Mouse (Mus musculus) small intestine, adult 10 weeks (tissue): ENCODE measurements around the gene Krt83. TPM values are rescaled to one million over a fixed set of nuclear protein-coding genes. Genes with fewer than 3 reads are reported as not detected.

Experiments used
- polyA plus RNA-seq: library from polyadenylated mRNA; stranded (reverse); fragments of 350-450 nt; fragmentation: Illumina TruSeq; extraction: RNeasy Lipid Tissue Mini Kit (QIAGEN cat#74804); gene quantifications from one replicate; pipeline ENCODE4 v1.2.3, GENCODE M21; 2014; ENCODE audit warnings: low replicate concordance

Gene Krt83
- polyA plus RNA-seq: not detected

GRCm38 (mm10) chr15:101491431-101491830 is at the start of gene Krt83:
TSS of gene Krt83 (minus strand) at chr15:101491512.

DNA sequence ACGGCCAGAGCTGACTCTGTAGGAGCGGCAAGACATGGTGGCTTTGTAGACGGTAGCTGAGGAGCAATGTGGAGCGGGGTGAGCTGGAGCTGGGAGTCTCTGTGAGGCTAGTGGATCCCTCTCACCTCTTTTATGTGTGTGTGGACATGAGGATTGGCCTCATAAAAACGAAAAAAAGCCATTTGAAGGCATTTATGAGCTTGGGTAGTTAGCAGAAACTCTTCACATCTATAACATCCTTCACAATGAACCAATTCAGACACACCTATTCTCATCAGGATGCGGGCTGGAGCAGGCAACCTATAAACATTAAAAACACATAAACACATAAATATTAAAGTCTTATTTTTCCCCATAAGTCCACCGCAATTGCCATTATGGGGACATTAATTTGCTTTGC is 41.4 kb upstream of the Krt83 start, which contains the start of gene Krt84:
Krt84 (minus strand) TSS at position 101 of the 400 bp plus-strand sequence.

GRCm38 (mm10) chr15:101517161-101517560 is 25.8 kb upstream of the Krt83 start, which contains the start of gene Gm49425:
TSS of gene Gm49425 (minus strand) at chr15:101517261.

DNA sequence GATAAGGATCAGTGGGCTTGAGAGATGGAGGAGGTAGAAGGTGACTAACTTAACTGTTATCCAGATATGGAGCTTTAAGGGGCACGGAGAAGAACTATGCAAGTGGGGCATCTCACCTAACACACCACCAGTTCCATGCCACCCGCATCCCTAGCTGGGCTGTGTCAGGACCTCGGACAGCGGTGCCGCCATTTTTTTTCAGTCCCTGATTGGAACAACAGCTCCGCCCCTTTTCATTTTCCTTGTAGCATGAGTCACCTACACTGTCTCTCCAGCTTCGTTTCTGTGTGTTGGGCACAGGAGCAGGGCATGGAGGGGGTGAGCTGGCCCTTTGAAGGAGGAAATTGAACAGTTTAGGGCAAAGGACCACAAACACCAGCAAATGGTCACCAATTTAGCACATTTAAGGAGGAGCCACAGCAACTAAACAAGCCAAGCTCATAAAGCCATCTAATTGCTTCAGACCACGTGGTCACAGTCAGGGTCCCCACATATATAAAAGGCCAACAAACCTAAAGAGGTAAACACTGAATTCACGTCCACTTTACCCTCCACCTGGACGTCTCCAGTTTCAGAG is 18.3 kb downstream of the Krt83 start, which contains the start of gene Krt86:
Krt86 (plus strand) TSS at position 527 of the 577 bp plus-strand sequence.

DNA sequence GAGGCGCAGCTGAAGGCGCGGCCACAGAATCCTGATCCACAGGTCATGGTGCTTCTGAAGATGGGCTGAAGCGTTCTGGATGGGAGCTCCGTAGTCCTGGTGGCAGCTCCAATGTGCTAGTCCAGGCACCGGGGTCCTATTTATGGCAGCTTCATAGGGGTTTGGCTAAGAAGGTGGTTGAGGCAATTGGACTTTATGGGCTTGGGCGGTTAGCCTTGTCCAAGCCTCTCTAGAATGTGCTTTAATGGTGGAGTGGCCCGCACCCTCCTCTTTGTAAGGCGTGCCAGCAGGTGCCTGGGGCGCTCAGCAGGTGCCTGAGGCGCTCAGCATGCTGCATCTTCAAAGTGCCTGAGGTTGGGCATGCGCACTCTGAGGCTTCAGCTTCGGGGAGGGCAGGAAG is 27.7 kb downstream of the Krt83 start, which contains the start of gene Krt81:
Krt81 (minus strand) TSS at position 101 of the 400 bp plus-strand sequence.

GRCm38 (mm10) chr15:101447444-101447843 is 43.9 kb downstream of the Krt83 start, which contains the start of gene Krt88:
TSS of gene Krt88 (plus strand) at chr15:101447744.

DNA sequence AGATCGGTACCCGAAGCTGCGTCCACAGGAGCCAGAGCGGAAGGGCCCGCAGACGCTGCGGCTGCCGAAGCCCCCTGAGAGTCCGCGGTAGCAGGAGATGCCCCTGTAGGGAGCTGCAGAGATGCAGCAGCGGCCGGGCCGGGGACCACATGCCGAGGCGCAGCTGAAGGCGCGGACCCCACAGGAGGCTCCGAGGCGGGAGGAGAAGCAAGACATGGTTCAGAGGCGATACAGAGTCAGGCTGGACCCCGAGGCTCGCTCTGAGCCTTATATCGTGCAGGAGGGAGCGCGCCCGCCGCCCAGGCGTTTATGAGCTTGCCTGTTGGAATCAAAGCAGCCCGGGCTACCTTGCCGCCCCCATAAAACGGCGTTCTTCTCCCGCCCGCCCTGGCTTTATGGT is 52.8 kb downstream of the Krt83 start, which contains the start of gene Krt87:
Krt87 (minus strand) TSS at position 250 of the 400 bp plus-strand sequence.

Other genes with a start within 250 kb of the Krt83 start
- 1.6 TPM for gene Nr4a1, start 237.2 kb downstream of the Krt83 start, polyA plus RNA-seq
- not detected for gene Atg101, start 207.2 kb downstream of the Krt83 start, polyA plus RNA-seq
- not detected for gene 6030408B16Rik, start 198.3 kb downstream of the Krt83 start, polyA plus RNA-seq
- gene Krt80, start 121.3 kb downstream of the Krt83 start, polyA plus RNA-seq: not detected
- 0.85 TPM for gene Krt7, start 80.5 kb downstream of the Krt83 start, polyA plus RNA-seq
- not detected for gene Krt87, start 52.7 kb downstream of the Krt83 start, polyA plus RNA-seq
- not detected for gene Krt88, start 43.8 kb downstream of the Krt83 start, polyA plus RNA-seq
- gene Krt81, start 27.8 kb downstream of the Krt83 start, polyA plus RNA-seq: not detected
- gene Krt86, start 18.0 kb downstream of the Krt83 start, polyA plus RNA-seq: not detected
- gene Gm49425, start 25.7 kb upstream of the Krt83 start, polyA plus RNA-seq: not detected
- not detected for gene Krt84, start 41.3 kb upstream of the Krt83 start, polyA plus RNA-seq
- not detected for gene Krt82, start 59.2 kb upstream of the Krt83 start, polyA plus RNA-seq
- gene Krt90, start 71.4 kb upstream of the Krt83 start, polyA plus RNA-seq: not detected
- not detected for gene Krt75, start 82.4 kb upstream of the Krt83 start, polyA plus RNA-seq
- not detected for gene Gm5414, start 136.7 kb upstream of the Krt83 start, polyA plus RNA-seq
- not detected for gene Gm5478, start 155.9 kb upstream of the Krt83 start, polyA plus RNA-seq
- gene Krt6b, start 188.8 kb upstream of the Krt83 start, polyA plus RNA-seq: not detected
- gene Krt6a, start 202.8 kb upstream of the Krt83 start, polyA plus RNA-seq: not detected
- not detected for gene Krt5, start 221.4 kb upstream of the Krt83 start, polyA plus RNA-seq